Mouse (Mus musculus): ENCODE measurements around the gene Wdfy4. TPM values are rescaled to one million over a fixed set of nuclear protein-coding genes. Genes with fewer than 3 reads are reported as not detected.

The Wdfy4 gene
- polyA plus RNA-seq, 1 experiment, result 19.4 TPM

DNA sequence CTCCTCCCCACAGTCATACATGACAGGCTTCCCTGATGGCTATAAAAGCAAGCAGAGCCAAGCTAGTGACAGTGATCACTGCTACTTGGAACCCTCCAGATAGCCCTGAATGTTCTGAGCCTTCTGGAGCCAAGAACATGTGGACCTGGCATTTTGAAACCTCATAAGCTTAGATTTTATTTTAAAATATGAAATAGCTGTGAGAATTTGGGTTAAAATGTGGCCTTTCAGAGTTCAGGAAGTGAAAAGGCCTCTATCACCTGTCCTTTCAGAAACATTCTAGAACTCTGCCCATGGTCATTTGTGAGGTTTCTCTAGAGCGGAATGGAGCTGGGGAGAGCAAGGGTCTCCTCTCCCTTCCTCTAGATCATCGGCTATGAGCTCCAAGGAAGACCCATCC lies 194.2 kb downstream of the Wdfy4 start, which contains the start of gene Lrrc18:
Lrrc18 (plus strand) TSS at position 301 of the 400 bp plus-strand sequence.
- no peak within 1 kb of the TSS for H3K27ac ChIP-seq (ENCODE audit: control insufficient read depth, insufficient read depth, low read length)
- H3K4me3 ChIP-seq (ENCODE audit: control insufficient read depth, insufficient read depth, low read length), result no peak within 1 kb of the TSS
- H3K36me3 ChIP-seq (ENCODE audit: control insufficient read depth, insufficient read depth, low read length), result no peaks in the 10 kb centered on the region
- TF ChIP-seq CTCF (IDR thresholded peaks at IDR 0.05; ENCODE audit: borderline replicate concordance, control insufficient read depth, extremely low read depth, insufficient read depth, low read length, poor library complexity) (no peak), POLR2A (IDR thresholded peaks at IDR 0.05; ENCODE audit: control insufficient read depth, extremely low read depth, insufficient read depth, low read length, poor library complexity) (no peak)
- no peaks in the 10 kb centered on the region for H3K4me1 ChIP-seq (replicated peaks; ENCODE audit: control insufficient read depth, insufficient read depth, low read length)
- DNase-seq, result no peak
- WGBS, result 90% methylated on average over 2 of the region's 2 CpGs
- H3K27me3 ChIP-seq (ENCODE audit: control insufficient read depth, insufficient read depth, low read length), result no peaks in the 10 kb centered on the region

- DNase-seq, result no peak
- WGBS, result 94% methylated on average over 4 of the region's 4 CpGs
- Histone ChIP-seq H3K4me1 (replicated peaks; ENCODE audit: control insufficient read depth, insufficient read depth, low read length) (no peaks in the 10 kb centered on the region), H3K27ac (ENCODE audit: control insufficient read depth, insufficient read depth, low read length) (no peak overlapping the region), H3K4me3 (ENCODE audit: control insufficient read depth, insufficient read depth, low read length) (no peak overlapping the region), H3K27me3 (ENCODE audit: control insufficient read depth, insufficient read depth, low read length) (no peaks in the 10 kb centered on the region), H3K36me3 (ENCODE audit: control insufficient read depth, insufficient read depth, low read length) (no peaks in the 10 kb centered on the region)
- TF ChIP-seq CTCF (IDR thresholded peaks at IDR 0.05; ENCODE audit: borderline replicate concordance, control insufficient read depth, extremely low read depth, insufficient read depth, low read length, poor library complexity), result no peak
- no peak for TF ChIP-seq POLR2A (IDR thresholded peaks at IDR 0.05; ENCODE audit: control insufficient read depth, extremely low read depth, insufficient read depth, low read length, poor library complexity)
These were observed 198.6 kb downstream of the Wdfy4 start for GRCm38 (mm10) chr14:32986659-32987058.

- no peaks in the 10 kb centered on the region for H3K27me3 ChIP-seq (ENCODE audit: control insufficient read depth, insufficient read depth, low read length)
- 90% methylated on average over 6 of the region's 6 CpGs for WGBS
- H3K36me3 ChIP-seq (ENCODE audit: control insufficient read depth, insufficient read depth, low read length), result no peaks in the 10 kb centered on the region
- no peaks in the 10 kb centered on the region for H3K4me1 ChIP-seq (replicated peaks; ENCODE audit: control insufficient read depth, insufficient read depth, low read length)
- no peak overlapping the region for H3K27ac ChIP-seq (ENCODE audit: control insufficient read depth, insufficient read depth, low read length)
- TF ChIP-seq CTCF (IDR thresholded peaks at IDR 0.05; ENCODE audit: borderline replicate concordance, control insufficient read depth, extremely low read depth, insufficient read depth, low read length, poor library complexity) (no peak), POLR2A (IDR thresholded peaks at IDR 0.05; ENCODE audit: control insufficient read depth, extremely low read depth, insufficient read depth, low read length, poor library complexity) (no peak)
- H3K4me3 ChIP-seq (ENCODE audit: control insufficient read depth, insufficient read depth, low read length), result no peak overlapping the region
- DNase-seq, result no peak
These were observed 201.1 kb downstream of the Wdfy4 start for GRCm38 (mm10) chr14:32984176-32984738.

- Histone ChIP-seq H3K27ac (ENCODE audit: control insufficient read depth, insufficient read depth, low read length) (no peak overlapping the region), H3K27me3 (ENCODE audit: control insufficient read depth, insufficient read depth, low read length) (no peaks in the 10 kb centered on the region), H3K4me3 (ENCODE audit: control insufficient read depth, insufficient read depth, low read length) (no peak overlapping the region), H3K36me3 (ENCODE audit: control insufficient read depth, insufficient read depth, low read length) (no peaks in the 10 kb centered on the region), H3K4me1 (replicated peaks; ENCODE audit: control insufficient read depth, insufficient read depth, low read length) (no peaks in the 10 kb centered on the region)
- no peak for DNase-seq
- no peak for TF ChIP-seq CTCF (IDR thresholded peaks at IDR 0.05; ENCODE audit: borderline replicate concordance, control insufficient read depth, extremely low read depth, insufficient read depth, low read length, poor library complexity)
- no peak for TF ChIP-seq POLR2A (IDR thresholded peaks at IDR 0.05; ENCODE audit: control insufficient read depth, extremely low read depth, insufficient read depth, low read length, poor library complexity)
- WGBS, result 97% methylated on average over 9 of the region's 9 CpGs
These were observed 214.6 kb downstream of the Wdfy4 start for GRCm38 (mm10) chr14:32970700-32971099.

DNA sequence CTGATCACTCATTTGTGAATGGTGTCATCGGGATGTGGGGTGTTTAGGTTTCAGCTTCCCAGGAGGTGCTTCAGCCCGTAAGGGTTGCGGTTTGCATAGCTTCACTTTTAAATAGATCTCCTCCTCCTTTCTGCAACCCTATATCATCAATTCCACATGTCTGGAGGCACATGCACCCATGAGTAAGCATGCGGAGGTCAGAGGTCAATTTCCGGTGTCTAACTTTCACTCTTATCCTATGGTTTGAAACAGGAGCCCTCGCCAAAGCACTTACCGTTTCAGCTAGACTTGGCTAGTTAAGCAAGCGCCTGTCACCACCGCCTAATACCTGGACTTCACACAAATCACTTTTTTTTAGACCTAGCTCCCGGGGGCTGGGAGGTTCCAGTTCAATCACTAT lies 220.6 kb downstream of the Wdfy4 start:
- no peaks in the 10 kb centered on the region for H3K36me3 ChIP-seq (ENCODE audit: control insufficient read depth, insufficient read depth, low read length)
- no peak for DNase-seq
- no peaks in the 10 kb centered on the region for H3K27me3 ChIP-seq (ENCODE audit: control insufficient read depth, insufficient read depth, low read length)
- 95% methylated on average over 10 of the region's 10 CpGs for WGBS
- no peaks in the 10 kb centered on the region for H3K4me1 ChIP-seq (replicated peaks; ENCODE audit: control insufficient read depth, insufficient read depth, low read length)
- no peak overlapping the region for H3K27ac ChIP-seq (ENCODE audit: control insufficient read depth, insufficient read depth, low read length)
- H3K4me3 ChIP-seq (ENCODE audit: control insufficient read depth, insufficient read depth, low read length), result no peak overlapping the region
- no peak for TF ChIP-seq CTCF (IDR thresholded peaks at IDR 0.05; ENCODE audit: borderline replicate concordance, control insufficient read depth, extremely low read depth, insufficient read depth, low read length, poor library complexity)
- no peak for TF ChIP-seq POLR2A (IDR thresholded peaks at IDR 0.05; ENCODE audit: control insufficient read depth, extremely low read depth, insufficient read depth, low read length, poor library complexity)

DNA sequence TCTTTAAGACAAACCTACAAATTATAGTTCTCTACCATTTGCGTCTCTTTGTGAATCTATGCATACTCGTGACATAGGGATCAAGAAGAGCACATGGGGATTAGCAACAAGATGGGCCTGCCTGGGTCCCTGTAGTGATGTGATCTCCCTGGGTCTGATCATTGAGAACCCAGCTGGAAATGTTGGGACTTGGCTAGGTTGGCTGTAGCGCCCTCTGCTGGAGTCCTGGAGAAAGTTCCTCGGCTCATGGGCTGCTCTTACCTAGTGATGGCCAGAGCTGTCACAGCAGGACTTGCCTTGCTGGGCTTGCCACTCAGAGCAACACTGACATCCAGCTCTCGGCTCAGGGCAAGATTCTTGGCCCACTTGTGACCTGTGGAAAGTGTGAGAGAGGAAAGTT lies 224.8 kb downstream of the Wdfy4 start:
- 70% methylated on average over 5 of the region's 5 CpGs for WGBS
- no peaks in the 10 kb centered on the region for H3K27me3 ChIP-seq (ENCODE audit: control insufficient read depth, insufficient read depth, low read length)
- no peak overlapping the region for H3K4me3 ChIP-seq (ENCODE audit: control insufficient read depth, insufficient read depth, low read length)
- no peaks in the 10 kb centered on the region for H3K4me1 ChIP-seq (replicated peaks; ENCODE audit: control insufficient read depth, insufficient read depth, low read length)
- no peaks in the 10 kb centered on the region for H3K36me3 ChIP-seq (ENCODE audit: control insufficient read depth, insufficient read depth, low read length)
- peak; percentile 30 for DNase-seq
- no peak overlapping the region for H3K27ac ChIP-seq (ENCODE audit: control insufficient read depth, insufficient read depth, low read length)
- TF ChIP-seq CTCF (IDR thresholded peaks at IDR 0.05; ENCODE audit: borderline replicate concordance, control insufficient read depth, extremely low read depth, insufficient read depth, low read length, poor library complexity), result peak; percentile 66; the same call in 1 of the 2 replicates
- no peak for TF ChIP-seq POLR2A (IDR thresholded peaks at IDR 0.05; ENCODE audit: control insufficient read depth, extremely low read depth, insufficient read depth, low read length, poor library complexity)

DNA sequence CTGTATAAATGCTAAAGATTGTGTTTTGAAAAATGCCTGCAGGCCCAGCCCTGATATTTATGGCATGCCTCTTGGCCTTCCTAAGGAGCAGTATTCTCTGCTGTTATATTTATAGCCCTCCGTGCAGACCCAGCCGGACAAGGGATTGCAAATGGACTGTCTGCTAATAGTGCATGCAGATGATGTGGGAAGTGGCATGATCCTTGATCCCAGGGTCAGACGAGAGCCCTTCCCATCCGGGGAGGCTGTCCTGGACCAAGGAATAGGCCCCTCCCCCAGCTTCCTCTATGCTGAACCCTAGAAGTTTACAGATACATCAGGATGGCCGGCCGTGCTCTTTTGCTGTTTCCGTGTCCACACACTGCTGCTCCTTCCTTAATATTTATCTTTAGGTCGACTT lies 226.6 kb downstream of the Wdfy4 start:
- TF ChIP-seq CTCF (IDR thresholded peaks at IDR 0.05; ENCODE audit: borderline replicate concordance, control insufficient read depth, extremely low read depth, insufficient read depth, low read length, poor library complexity), result no peak
- no peak for TF ChIP-seq POLR2A (IDR thresholded peaks at IDR 0.05; ENCODE audit: control insufficient read depth, extremely low read depth, insufficient read depth, low read length, poor library complexity)
- no peak overlapping the region for H3K27ac ChIP-seq (ENCODE audit: control insufficient read depth, insufficient read depth, low read length)
- no peak overlapping the region for H3K4me3 ChIP-seq (ENCODE audit: control insufficient read depth, insufficient read depth, low read length)
- no peaks in the 10 kb centered on the region for H3K36me3 ChIP-seq (ENCODE audit: control insufficient read depth, insufficient read depth, low read length)
- no peaks in the 10 kb centered on the region for H3K4me1 ChIP-seq (replicated peaks; ENCODE audit: control insufficient read depth, insufficient read depth, low read length)
- no peaks in the 10 kb centered on the region for H3K27me3 ChIP-seq (ENCODE audit: control insufficient read depth, insufficient read depth, low read length)
- no peak for DNase-seq
- 93% methylated on average over 8 of the region's 8 CpGs for WGBS

Data from thymus, adult 2 months (tissue).